Mouse (Mus musculus) heart, postnatal 0 days (tissue): ENCODE measurements around the gene Cfap36.

ENCODE experiments used
- CTCF ChIP-seq: IDR thresholded peaks from 2 replicates; pipeline ENCODE4 v1.5.1; 2016; ENCODE audit warnings: antibody characterized with exemption, control low read depth, low read depth
- EP300 ChIP-seq: IDR thresholded peaks from 2 replicates; pipeline ENCODE4 v1.6.1; 2016; ENCODE audit warnings: antibody characterized with exemption, low read depth

DNA sequence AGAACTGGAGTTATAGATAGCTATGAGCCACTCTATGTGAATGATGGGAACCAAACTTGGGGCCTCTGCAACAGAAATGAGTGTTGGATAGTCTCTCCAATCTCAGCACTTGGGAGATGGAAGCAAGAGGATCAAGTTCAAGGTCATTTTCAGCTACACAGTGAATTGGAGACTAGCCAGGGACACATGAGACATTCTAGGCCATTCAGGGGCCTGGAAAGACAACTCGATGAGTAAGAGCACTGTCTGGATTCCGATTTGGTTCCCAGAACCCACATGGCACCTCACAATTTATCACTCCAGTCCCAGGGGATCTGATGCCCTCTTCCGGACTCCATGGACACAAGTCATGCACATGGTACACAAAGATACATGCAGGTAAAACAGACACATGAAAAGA lies 8.7 kb downstream of the Cfap36 start:
- TF ChIP-seq CTCF, result no peak
- no peak for TF ChIP-seq EP300
